Mouse (Mus musculus): ENCODE results near the gene Bdkrb2.

DNA sequence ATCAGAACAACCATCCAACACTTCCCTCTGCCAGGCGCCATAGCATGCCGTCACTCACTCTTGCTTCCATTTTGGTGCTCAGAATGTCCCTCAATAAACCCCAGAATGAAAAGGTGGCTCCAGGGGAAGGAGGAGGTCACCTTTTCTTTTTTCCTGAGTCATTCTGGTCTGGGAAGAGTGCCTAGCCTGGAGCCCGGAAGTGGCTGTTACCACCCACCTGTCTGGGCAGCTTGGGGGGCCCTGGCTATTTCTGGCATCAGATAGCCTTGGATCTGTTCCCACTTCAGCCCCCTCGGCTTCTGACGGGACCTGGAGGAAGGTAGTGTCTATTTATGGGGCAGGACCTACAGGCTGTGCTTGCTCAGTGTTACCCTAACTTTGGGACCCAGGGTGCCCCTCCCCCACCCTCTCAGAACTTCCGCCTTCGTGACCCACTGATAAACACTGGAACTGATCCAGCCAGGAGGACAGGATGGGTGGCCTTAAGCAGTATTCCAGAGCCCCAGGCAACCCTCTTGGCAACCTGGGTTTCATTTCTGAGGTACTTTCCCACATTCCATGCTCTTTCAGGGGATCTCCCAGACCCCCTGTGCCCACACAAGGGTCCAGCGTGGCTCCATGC, 8.8 kb upstream of the Bdkrb2 start:
- TF ChIP-seq CTCF (IDR thresholded peaks at IDR 0.05; ENCODE audit: low read depth), result no peak
- TF ChIP-seq EP300 (IDR thresholded peaks at IDR 0.05; ENCODE audit: low read depth), result no peak

Data from heart, postnatal 0 days (tissue).